Mouse (Mus musculus): ENCODE data around the gene B230219D22Rik. TPM values are rescaled to one million over a fixed set of nuclear protein-coding genes. Genes with fewer than 3 reads are reported as not detected.

The B230219D22Rik gene
- polyA plus RNA-seq, 1 experiment from 2014 or later = 61.1 TPM

DNA sequence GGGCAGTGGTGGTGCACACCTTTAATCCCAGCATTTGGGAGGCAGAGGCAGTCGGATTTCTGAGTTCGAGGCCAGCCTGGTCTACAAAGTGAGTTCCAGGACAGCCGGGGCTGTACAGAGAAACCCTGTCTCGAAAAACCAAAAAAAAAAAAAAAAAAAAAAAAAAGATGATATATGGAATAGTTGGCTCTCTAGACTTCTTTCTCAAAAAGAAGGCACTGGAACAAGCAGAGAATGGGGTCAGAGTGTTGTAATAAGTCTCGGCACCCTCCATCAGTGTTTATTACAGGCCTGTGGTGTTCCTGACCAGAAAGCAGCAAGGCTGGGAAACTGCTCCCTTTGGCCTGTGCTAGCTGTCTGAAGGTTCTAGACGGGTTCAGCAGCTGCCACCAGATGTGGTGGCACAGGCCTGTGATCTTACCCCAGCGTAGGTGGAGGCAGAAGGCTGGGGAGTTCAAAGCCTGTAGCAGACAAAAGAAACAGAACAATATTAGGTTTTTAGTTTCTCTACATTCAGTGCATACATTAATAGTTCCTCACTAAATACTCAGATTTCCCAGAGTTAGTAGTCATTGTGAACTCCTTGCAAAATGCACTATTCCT, 23.1 kb downstream of the B230219D22Rik start:
- Histone ChIP-seq H3K4me2 (ENCODE audit: low read depth, low read length) (peak overlapping the region; percentile 53; the same call in 1 of the 2 replicates), H3K9ac (ENCODE audit: low read length) (peak overlapping the region; percentile 1; the same call in 1 of the 2 replicates), H3K4me3 (ENCODE audit: low read length) (no peak overlapping the region; the same call in 1 of the 2 replicates), H3K4me1 (replicated peaks; ENCODE audit: control insufficient read depth, insufficient read depth, low read length) (peaks cover 4% of the 10 kb centered on the region; the same call in 1 of the 2 replicates), H3K27me3 (ENCODE audit: control insufficient read depth, insufficient read depth, low read depth, low read length) (no peaks in the 10 kb centered on the region), H3K36me3 (ENCODE audit: control insufficient read depth, insufficient read depth, low read length) (peaks cover 17% of the 10 kb centered on the region; the same call in 1 of the 2 replicates), H3K9me3 (ENCODE audit: control insufficient read depth, low read length) (no peaks in the 10 kb centered on the region), H3K27ac (ENCODE audit: low read length) (no peak overlapping the region)
- WGBS = 74% methylated on average over 7 of the region's 7 CpGs
- ATAC-seq (ENCODE audit: low read depth) = no peak

DNA sequence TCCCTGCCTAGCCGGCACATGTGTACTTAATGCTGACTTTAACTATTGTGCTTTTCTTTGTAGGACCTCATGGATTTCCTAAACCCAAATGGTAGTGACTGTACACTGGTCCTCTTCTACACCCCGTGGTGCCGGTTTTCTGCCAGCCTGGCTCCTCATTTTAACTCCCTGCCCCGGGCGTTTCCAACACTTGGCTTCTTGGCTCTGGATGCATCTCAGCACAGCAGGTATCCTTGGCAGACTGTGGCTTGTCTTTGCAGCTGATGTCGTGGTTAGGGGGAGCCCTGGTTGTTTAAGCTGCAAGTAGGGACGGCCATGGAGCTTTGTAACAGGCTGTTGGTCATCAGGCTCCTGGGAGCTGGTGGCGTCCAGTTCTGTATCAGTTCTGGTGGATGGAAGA, 28.6 kb downstream of the B230219D22Rik start:
- Histone ChIP-seq H3K4me3 (ENCODE audit: low read length) (no peak overlapping the region), H3K27me3 (ENCODE audit: control insufficient read depth, insufficient read depth, low read depth, low read length) (no peaks in the 10 kb centered on the region), H3K27ac (ENCODE audit: low read length) (no peak overlapping the region), H3K4me1 (replicated peaks; ENCODE audit: control insufficient read depth, insufficient read depth, low read length) (no peaks in the 10 kb centered on the region), H3K9ac (ENCODE audit: low read length) (no peak overlapping the region), H3K9me3 (ENCODE audit: control insufficient read depth, low read length) (no peaks in the 10 kb centered on the region), H3K36me3 (ENCODE audit: control insufficient read depth, insufficient read depth, low read length) (peaks cover 34% of the 10 kb centered on the region), H3K4me2 (ENCODE audit: low read depth, low read length) (no peak overlapping the region)
- WGBS = 80% methylated on average over 8 of the region's 8 CpGs
- ATAC-seq (ENCODE audit: low read depth) = no peak

DNA sequence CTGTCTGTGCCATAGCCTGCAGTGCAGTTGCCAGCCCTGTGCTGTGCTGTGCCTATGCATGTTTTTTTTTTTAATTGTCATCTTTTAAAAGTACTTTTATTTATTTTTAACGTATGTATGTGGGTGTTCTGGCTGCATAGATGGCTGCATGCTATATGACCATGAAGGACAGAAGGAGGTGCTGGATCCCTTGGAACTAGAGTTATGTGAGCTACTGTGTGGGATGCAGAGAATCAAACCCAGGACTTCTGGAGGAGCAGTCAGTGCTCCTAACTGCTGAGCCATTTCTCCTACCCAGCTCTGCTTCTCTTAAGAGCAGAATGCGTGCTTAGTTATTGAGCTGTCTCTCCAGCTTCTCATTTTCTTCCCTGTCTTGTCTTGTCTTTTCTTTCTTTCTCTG, 29.1 kb downstream of the B230219D22Rik start:
- Histone ChIP-seq H3K4me2 (ENCODE audit: low read depth, low read length) (no peak overlapping the region), H3K36me3 (ENCODE audit: control insufficient read depth, insufficient read depth, low read length) (peaks cover 34% of the 10 kb centered on the region), H3K9ac (ENCODE audit: low read length) (no peak overlapping the region), H3K4me3 (ENCODE audit: low read length) (no peak overlapping the region), H3K27me3 (ENCODE audit: control insufficient read depth, insufficient read depth, low read depth, low read length) (no peaks in the 10 kb centered on the region), H3K4me1 (replicated peaks; ENCODE audit: control insufficient read depth, insufficient read depth, low read length) (no peaks in the 10 kb centered on the region), H3K9me3 (ENCODE audit: control insufficient read depth, low read length) (no peaks in the 10 kb centered on the region), H3K27ac (ENCODE audit: low read length) (no peak overlapping the region)
- 84% methylated on average over 2 of the region's 2 CpGs for whole genome bisulfite sequencing
- ATAC-seq (ENCODE audit: low read depth) = no peak

DNA sequence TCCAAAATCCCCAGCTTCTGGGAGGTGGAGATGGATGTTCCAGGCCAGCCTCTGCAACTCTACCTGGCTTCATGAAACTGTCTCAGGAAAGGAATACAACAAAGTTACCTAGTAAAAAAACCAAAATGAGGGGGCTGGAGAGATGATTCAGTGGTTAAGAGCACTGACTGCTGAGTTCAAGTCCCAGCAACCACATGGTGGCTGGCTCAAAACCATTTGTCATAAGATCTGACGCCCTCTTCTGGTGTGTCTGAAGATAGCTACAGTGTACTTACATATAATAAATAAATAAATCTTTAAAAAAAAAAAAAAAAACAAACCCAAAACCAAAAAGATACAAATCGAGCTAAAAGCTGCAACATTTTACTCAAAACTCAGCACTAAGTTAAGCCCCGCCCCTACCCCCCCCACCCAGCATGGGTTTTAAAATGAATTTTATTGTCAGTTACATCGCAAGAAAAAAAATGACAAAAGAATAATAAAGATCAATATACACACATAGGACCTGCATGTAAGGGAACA, 33.7 kb downstream of the B230219D22Rik start:
- H3K9ac ChIP-seq (ENCODE audit: low read length) = peak overlapping the region; percentile 84
- H3K27me3 ChIP-seq (ENCODE audit: control insufficient read depth, insufficient read depth, low read depth, low read length) = no peaks in the 10 kb centered on the region
- no peaks in the 10 kb centered on the region for H3K9me3 ChIP-seq (ENCODE audit: control insufficient read depth, low read length)
- 2% methylated on average over 4 of the region's 4 CpGs for WGBS
- no peak for ATAC-seq (ENCODE audit: low read depth)
- no peaks in the 10 kb centered on the region for H3K4me1 ChIP-seq (replicated peaks; ENCODE audit: control insufficient read depth, insufficient read depth, low read length)
- H3K4me3 ChIP-seq (ENCODE audit: low read length) = peak overlapping the region; percentile 67
- H3K27ac ChIP-seq (ENCODE audit: low read length) = peak overlapping the region; percentile 94
- peak overlapping the region; percentile 61 for H3K4me2 ChIP-seq (ENCODE audit: low read depth, low read length)
- peaks cover 14% of the 10 kb centered on the region for H3K36me3 ChIP-seq (ENCODE audit: control insufficient read depth, insufficient read depth, low read length)

DNA sequence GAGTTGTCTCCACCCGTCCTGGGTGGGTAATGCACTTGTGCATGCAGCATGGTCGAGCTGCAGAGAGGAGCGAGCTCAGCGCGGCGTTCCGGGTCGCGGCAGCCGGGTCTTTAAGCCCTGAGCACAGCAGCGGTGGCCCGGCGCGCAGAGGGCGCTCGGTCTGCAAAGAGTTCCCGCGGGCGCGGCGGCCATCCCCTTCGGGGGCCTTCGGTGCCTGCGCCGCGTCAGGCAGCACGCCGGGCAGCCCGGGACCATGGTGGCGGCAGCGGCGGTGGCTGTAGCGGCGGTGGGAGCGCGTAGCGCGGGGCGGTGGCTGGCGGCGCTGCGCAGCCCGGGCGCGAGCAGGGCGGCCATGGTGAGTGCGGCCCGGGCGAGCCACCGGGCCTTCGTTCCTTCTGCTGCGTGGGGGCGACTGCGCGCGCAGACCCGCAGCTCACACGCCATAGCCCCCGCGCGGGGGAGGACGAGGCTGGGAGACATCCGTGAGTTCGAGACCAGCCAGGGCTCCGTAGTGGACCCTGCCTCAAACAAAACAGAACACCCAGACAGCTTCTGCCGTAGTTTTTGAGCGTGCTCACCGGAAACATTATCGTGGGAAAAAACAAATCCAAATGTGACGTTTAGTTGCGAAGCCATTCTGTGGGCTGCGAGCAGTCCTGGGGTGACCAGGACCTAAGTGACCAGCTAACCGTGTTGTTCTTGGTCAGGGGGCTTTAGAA, 34.4 kb downstream of the B230219D22Rik start, which contains the start of gene Pcbd2:
Gene Pcbd2, plus strand, starts transcription at position 249 of the 719 bp plus-strand sequence.
- WGBS = 0% methylated on average over 57 of the region's 73 CpGs
- Histone ChIP-seq H3K27ac (ENCODE audit: low read length) (peak within 1 kb of the TSS; percentile 94), H3K9ac (ENCODE audit: low read length) (peak within 1 kb of the TSS; percentile 84), H3K9me3 (ENCODE audit: control insufficient read depth, low read length) (no peaks in the 10 kb centered on the region), H3K36me3 (ENCODE audit: control insufficient read depth, insufficient read depth, low read length) (peaks cover 11% of the 10 kb centered on the region), H3K27me3 (ENCODE audit: control insufficient read depth, insufficient read depth, low read depth, low read length) (no peaks in the 10 kb centered on the region), H3K4me1 (replicated peaks; ENCODE audit: control insufficient read depth, insufficient read depth, low read length) (no peaks in the 10 kb centered on the region), H3K4me2 (ENCODE audit: low read depth, low read length) (peak within 1 kb of the TSS; percentile 61), H3K4me3 (ENCODE audit: low read length) (peak within 1 kb of the TSS; percentile 67)
- ATAC-seq (ENCODE audit: low read depth) = peak; percentile 94

DNA sequence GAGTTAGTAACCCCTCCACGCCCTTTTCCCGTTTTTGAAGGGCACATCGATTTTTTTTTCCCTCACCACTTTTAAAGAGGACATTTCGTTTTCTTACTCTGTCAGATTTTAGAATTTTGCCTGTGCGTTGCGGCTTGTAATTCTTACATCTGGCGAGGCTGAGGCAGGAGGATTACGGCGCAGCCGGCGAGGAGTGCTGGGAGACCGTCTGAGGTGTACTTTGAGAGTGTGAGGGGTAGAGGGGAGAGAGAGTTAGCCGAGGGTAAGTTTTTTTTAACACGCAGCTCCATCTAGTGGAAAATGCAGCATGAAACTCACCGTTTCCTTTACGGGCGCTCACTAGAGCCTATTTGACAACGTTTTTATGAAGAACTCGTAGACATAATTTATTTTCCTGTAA, 34.9 kb downstream of the B230219D22Rik start:
- WGBS = 2% methylated on average over 19 of the region's 19 CpGs

DNA sequence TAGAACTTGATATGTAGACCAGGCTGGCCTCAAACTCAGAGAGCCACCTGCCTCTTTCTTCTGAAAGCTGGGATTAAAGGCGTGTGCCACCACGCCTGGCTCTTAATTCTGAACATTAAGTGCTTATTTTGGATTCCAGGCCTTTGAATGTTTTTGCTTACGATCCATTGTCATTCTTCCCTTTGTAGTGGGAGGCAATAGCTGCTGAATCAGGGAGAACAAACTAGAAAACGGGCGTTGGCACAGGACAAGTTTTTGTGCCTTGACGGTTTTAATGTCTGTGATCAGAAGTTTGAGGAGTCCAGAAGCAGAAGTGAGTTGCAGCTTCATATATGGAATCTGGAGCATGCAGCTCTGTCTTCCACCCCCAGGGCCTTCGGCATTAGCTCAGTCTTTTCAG, 37.8 kb downstream of the B230219D22Rik start:
- no peak for ATAC-seq (ENCODE audit: low read depth)
- WGBS = 88% methylated on average over 7 of the region's 7 CpGs
- H3K4me2 ChIP-seq (ENCODE audit: low read depth, low read length) = no peak overlapping the region
- H3K4me3 ChIP-seq (ENCODE audit: low read length) = no peak overlapping the region
- H3K27me3 ChIP-seq (ENCODE audit: control insufficient read depth, insufficient read depth, low read depth, low read length) = no peaks in the 10 kb centered on the region
- peaks cover under 1% of the 10 kb centered on the region; the same call in 1 of the 2 replicates for H3K36me3 ChIP-seq (ENCODE audit: control insufficient read depth, insufficient read depth, low read length)
- no peaks in the 10 kb centered on the region for H3K4me1 ChIP-seq (replicated peaks; ENCODE audit: control insufficient read depth, insufficient read depth, low read length)
- no peak overlapping the region for H3K27ac ChIP-seq (ENCODE audit: low read length)
- H3K9ac ChIP-seq (ENCODE audit: low read length) = no peak overlapping the region
- no peaks in the 10 kb centered on the region for H3K9me3 ChIP-seq (ENCODE audit: control insufficient read depth, low read length)

More for the DNA sequence above, 34.9 kb downstream of the B230219D22Rik start:
- ATAC-seq (ENCODE audit: low read depth) = peak; percentile 89
- peaks cover 9% of the 10 kb centered on the region for H3K36me3 ChIP-seq (ENCODE audit: control insufficient read depth, insufficient read depth, low read length)
- peak overlapping the region; percentile 84 for H3K9ac ChIP-seq (ENCODE audit: low read length)
- H3K4me3 ChIP-seq (ENCODE audit: low read length) = peak overlapping the region; percentile 67
- peak overlapping the region; percentile 61 for H3K4me2 ChIP-seq (ENCODE audit: low read depth, low read length)
- peak overlapping the region; percentile 94 for H3K27ac ChIP-seq (ENCODE audit: low read length)
- no peaks in the 10 kb centered on the region for H3K4me1 ChIP-seq (replicated peaks; ENCODE audit: control insufficient read depth, insufficient read depth, low read length)
- H3K9me3 ChIP-seq (ENCODE audit: control insufficient read depth, low read length) = no peaks in the 10 kb centered on the region
- H3K27me3 ChIP-seq (ENCODE audit: control insufficient read depth, insufficient read depth, low read depth, low read length) = no peaks in the 10 kb centered on the region

DNA sequence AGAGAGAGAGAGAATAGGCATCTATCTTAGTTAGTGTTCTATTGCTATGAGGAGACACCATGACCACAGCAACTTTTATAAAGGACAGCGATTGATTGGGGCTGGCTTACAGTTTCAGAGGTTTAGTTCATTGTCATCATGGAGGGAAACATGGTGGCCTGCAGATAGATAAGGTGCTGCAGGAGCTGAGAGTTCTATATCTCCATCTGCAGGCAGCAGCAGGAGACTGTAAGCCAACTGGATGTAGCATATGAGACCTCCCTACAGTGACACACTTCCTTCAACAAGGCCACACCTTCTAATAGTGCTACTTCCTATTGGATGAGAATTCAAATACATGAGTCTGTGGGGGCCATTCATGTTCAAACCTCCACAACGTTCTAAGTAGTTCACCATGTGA, 39.2 kb downstream of the B230219D22Rik start:
- Histone ChIP-seq H3K4me3 (ENCODE audit: low read length) (no peak overlapping the region), H3K9ac (ENCODE audit: low read length) (no peak overlapping the region), H3K4me2 (ENCODE audit: low read depth, low read length) (no peak overlapping the region), H3K27ac (ENCODE audit: low read length) (no peak overlapping the region), H3K9me3 (ENCODE audit: control insufficient read depth, low read length) (no peaks in the 10 kb centered on the region), H3K36me3 (ENCODE audit: control insufficient read depth, insufficient read depth, low read length) (no peaks in the 10 kb centered on the region), H3K4me1 (replicated peaks; ENCODE audit: control insufficient read depth, insufficient read depth, low read length) (no peaks in the 10 kb centered on the region), H3K27me3 (ENCODE audit: control insufficient read depth, insufficient read depth, low read depth, low read length) (no peaks in the 10 kb centered on the region)
- no peak for ATAC-seq (ENCODE audit: low read depth)
- 59% methylated on average over 2 of the region's 2 CpGs for WGBS
